Mouse (Mus musculus) heart, postnatal 0 days (tissue): ENCODE measurements around the gene Camsap1.

Source experiments
- CTCF ChIP-seq: IDR thresholded peaks from 2 replicates; pipeline ENCODE4 v1.5.1; 2016; ENCODE audit warnings: antibody characterized with exemption, control low read depth, low read depth
- EP300 ChIP-seq: IDR thresholded peaks from 2 replicates; pipeline ENCODE4 v1.6.1; 2016; ENCODE audit warnings: antibody characterized with exemption, low read depth

GRCm38 (mm10) chr2:25986601-25987000 lies 3.5 kb upstream of the Camsap1 start:
- TF ChIP-seq EP300: no peak
- TF ChIP-seq CTCF: no peak
